Mouse (Mus musculus): ENCODE measurements at regions not wholly inside any gene's neighbourhood (a gene's known extent, or its start where the extent isn't known, plus 50 kb on each side); places are given as distances from the start of the nearest gene placed in this dataset.

DNA sequence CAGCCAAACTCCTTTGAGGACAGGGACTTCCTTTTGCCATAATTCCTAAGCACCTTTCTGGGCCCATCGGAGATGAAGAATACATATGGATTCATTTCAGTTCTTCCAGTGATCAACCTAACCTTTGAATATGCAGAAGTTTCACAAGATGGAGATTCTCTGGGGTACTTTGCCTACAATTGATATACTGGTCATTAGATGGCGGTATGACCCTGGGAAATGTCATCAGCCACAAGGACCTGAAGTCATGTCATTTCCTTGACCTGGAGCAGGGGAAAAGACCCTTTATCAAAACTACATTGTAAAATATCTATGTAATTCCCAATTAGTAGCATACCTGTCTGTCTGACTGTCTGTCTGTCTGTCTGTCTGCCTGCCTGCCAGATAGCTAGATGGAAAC, 164.0 kb upstream of the Slc24a3 start:
- no peak for DNase-seq (ENCODE audit: low spot score in 2 of 2)

DNA sequence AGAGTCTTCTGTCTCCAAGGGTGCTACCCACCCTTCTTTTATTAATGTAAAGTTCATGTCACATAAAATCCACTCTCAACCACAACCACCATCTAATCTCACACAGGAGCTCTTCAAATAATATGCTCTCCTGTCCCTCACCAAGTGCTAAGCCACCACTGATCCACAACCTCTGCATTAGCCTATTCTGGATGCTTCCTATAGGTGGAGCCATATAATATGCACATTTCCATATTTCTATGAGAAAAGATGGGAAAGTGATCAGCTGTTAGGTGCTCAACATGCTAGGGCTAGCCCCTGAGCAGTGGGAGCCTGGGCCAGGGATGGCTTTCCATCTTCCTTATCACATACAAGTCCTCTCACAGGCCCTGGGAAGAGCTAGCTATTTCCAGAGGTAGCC, 156.9 kb upstream of the Slc24a3 start:
- DNase-seq (ENCODE audit: low spot score in 2 of 2), result no peak

DNA sequence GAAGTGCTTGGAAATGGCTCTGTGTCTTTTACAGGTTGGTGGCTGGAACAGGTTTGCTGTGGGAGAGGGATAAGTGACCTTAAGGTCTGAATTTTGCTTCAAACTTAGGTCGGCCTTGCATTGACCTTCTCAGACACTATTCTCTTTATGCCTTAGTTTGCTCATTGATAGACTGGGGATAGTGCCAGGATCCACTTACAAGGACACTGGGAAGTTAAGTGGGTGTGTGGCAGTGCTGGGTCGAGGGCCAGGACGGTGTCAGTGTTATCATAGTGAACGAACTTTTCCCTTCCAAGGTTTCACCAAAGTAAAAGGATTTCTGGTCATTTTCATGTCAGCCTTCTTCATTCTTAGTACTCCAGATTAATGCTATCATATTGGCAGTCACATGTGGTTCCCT, 156.3 kb upstream of the Slc24a3 start:
- DNase-seq (ENCODE audit: low spot score in 2 of 2), result no peak

DNA sequence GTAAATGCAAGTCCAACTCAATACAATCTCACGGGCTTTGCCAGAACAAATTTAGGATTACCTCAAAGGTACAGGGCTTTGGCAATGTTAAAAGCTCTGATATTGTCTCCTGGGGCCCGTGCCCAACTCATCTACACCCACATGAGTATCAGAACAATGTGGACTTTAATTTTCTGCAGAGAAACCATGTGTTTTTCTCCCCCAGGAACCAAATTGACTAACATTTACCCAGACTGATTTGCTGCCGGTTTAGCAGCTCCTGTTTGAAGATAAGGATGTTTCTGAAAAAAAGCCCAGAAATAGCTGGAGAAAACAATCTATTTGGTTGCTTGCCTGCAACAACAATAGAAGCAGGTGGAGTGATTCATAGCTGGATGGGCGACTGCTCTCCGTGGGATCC, 151.6 kb upstream of the Slc24a3 start:
- peak in 1 of 2 experiments; percentile 42 for DNase-seq (ENCODE audit: low spot score in 2 of 2)

DNA sequence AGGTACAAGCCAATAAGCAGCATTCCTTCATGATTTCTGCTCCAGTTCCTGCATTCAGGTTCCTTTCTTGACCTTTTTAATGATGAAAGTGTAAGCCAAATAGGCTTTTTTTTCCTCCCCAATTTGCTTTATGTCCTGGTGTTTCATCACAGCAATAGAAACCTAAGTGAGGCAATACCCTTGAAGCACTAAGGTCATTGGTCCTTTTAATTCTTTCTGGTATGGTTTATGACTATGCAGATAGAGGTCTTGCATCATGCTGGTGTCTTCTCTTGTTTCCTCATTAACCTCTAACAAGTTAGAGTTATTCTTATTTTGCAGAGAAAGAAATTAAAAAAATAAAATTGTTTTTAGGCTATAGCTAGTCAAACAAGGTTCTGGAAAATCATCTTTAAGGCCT, 150.6 kb upstream of the Slc24a3 start:
- no peak for DNase-seq (ENCODE audit: low spot score in 2 of 2)

DNA sequence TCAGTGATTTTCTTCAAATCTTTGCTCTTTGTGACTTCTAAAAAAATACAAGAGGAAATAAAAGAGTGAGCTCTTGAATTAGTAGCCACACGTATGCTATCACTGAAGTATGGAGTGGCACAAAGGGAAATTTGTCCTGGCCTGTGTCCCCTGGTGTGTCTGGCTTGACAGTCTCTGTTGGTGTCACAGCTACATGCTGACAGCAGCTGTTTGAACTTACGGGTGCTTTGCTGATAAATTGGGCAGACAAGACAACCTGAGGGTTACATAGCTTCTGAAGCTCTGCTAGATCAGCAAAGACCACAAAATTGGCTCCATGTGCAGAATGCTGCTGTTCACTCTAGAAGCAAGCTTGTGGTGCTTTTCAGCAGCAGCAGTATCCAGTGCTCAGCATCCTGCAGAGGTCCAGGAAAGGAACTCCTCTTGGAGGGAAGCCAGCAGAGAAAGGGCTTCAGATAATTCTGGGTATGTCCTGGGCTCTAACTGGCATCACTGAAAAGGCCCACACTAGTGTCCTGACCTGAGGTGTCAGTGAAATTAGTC, 149.9 kb upstream of the Slc24a3 start:
- DNase-seq (ENCODE audit: low spot score in 2 of 2), result no peak

DNA sequence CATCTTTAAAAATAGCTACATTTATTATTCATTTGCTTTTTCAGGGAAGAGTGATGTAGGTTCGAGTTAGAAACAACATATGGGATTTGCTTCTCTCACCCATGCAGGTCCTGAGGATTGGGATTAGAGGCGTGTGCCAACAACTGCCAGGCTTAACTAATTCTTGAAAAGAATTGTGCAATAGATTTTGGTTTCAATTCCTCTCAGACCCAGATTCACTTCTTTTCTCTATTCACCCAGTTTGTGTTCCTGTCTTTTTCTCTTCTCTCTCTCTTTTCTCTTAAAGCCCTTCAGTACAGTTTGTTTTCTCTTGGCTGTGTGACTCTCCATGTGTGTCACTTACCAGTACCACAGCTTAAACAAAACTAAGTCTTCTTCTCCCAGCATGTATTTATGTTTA, 119.8 kb upstream of the Slc24a3 start:
- DNase-seq (ENCODE audit: low spot score in 2 of 2), result no peak

DNA sequence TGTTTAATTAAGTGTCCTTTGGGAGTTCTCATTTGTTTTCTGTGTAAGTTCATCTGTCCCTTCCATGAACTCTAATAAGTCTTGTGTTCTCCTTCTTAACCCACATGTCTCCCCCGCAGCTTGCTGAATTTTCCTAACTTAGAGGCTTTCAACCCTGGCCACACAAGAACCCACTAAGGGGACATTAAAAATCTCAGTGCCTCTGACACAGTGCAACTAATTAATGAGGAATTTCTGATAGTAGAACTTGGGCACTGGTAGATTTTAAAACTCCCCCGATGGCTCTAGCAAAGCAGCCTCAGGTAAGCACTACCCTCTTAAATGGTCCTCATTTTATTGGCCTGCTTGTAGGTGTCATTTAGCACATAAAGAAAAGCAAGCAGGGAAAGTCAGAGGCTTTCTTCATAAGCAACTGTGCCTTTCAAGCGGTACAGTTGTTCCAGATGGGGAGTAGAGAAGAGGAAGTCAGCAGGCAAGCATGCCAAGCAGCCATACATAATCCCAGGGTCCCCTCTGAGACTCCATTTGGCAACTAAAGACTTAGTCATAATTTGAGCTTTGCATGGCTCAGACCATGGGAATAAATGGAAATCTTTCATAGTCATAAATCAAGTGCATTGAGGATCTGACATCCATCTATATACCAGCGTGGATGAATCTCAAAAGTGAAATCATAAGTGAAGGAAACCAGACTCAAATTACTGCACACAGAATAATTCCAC, 117.7 kb upstream of the Slc24a3 start:
- no peak for DNase-seq (ENCODE audit: low spot score in 2 of 2)

DNA sequence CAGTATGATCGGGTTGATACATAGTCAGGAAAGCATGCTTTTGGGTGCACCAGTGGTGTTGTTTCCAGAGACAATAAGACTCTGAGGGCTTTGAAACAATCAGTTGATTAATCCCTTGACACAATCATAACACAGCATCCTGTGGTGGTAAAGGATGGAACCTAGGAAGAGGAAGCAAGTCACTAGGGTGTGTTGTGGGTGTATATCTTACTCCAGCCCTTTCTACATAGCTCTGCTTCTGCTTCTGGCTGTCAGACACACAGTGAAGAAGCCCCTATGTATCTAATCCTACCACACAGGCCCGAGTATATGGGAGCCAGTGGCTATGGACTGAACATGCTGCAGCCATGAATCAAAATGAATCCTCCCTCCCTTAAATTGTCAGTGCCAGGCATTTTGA, 115.1 kb upstream of the Slc24a3 start:
- no peak for DNase-seq (ENCODE audit: low spot score in 2 of 2)

DNA sequence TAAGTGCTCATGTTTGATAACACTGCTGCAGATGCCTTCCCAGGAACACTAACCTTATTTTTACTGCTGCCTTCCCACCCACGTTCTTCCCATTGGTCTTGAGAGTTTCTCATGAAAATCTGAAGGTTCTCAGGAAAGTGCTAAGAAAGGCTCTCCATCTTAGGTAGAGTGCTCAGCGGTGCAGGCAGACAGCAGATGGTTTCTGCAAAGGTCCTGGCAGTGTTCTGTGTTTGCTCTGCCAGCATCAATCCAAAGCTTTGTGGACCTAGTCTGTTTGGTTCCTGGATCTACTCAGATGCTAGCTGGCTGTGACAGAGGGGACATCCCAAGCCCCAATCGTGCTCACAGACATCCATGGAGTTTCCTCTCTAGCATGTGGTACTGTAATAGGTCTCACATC, 111.3 kb upstream of the Slc24a3 start:
- DNase-seq (ENCODE audit: low spot score in 2 of 2), result peak; percentile 7 to 8

DNA sequence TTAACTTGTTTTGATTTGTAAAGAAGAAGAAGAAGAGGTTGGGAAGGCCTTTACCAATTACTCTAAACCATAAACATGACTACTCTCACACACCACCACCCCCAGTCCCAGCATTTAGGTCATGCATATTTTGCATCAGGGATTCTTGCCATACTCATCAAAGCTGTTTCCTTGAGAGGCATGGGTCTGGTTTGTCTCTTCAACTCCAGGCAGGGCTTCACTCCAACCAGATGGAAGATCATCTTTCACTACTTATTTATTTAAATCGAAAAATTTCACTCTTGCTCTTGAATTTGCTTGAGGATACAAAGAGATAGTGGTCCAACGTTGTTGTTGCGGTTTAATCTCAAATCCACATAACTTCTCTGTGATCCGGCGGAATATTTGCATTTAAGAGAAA, 110.8 kb upstream of the Slc24a3 start:
- no peak for DNase-seq (ENCODE audit: low spot score in 2 of 2)

DNA sequence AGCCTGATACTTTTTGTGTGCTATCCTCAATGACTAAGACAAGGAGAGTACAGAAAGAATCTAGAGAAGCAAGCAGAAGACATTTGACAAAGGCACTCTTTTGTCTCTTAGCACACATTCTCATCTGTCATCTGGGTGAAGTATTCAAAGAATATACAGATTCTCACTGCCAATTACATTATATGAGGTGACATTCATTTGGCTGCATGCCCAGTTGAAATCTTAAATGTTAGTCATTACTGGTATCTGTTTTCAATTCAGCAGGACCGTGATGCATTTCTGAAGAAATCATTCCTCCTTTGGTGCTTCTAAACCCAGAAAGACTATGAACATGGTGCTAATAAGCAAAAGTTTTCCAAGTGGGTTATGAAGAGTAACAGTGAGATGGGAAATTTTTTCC, 97.6 kb upstream of the Slc24a3 start:
- no peak for DNase-seq (ENCODE audit: low spot score in 2 of 2)

DNA sequence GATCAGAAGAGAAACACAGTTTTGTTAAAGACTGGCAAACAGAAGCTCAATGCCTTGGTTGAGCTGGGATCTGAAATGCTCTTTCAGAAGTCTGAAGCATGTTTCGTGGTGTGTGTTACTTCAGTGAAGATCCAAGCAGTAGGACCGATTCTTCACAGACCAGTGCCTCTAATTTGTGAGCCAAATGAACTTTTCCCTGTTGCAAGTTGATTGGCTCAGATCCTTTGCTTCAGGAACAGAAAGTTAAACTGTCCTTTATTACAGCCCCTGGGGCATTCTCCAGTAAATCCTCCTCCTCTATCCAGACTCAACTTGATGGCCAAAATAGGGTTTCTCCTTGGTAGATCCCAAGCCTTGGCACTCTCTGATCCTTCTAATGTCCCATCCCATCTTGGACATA, 85.6 kb upstream of the Slc24a3 start:
- DNase-seq (ENCODE audit: low spot score in 2 of 2), result no peak

DNA sequence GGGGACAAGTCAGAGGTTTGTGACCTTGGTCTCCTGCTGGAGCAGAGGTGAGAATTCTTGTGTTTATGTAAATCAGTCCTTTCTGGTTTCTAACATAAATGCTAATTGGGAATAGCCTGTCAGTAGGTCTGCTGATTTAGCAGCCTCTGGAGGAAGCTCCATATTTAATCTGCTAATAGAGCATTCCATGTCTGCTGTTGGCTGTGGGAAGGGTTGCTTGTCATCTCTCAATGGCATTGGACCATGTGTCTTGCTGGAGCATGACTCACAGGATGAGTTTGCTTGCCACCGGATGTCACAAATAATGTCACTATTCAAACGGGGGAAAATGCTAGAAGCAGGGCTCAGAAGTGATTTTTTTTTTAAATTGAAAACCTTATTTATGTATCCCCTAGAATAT, 82.9 kb upstream of the Slc24a3 start:
- no peak for DNase-seq (ENCODE audit: low spot score in 2 of 2)

DNA sequence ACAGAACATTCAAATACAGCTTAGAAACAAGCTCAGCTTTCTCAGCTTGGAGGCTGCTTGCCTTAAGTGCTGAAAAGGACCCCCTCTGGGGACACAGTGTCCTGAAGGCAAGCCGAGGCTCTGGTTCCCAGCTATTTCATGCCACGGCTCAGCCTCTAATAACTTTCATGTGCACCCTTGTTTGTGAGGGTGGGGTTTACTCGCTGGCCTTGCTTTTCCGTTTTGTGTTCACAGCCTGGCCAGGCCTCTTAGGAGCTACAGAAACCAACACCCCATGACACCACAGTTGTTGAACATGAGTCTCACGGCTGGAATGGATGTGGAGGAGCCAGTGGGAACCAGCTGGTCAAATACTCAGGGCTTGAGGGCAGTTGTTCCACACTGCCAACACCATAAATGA, 81.4 kb upstream of the Slc24a3 start:
- DNase-seq (ENCODE audit: low spot score in 2 of 2), result no peak

DNA sequence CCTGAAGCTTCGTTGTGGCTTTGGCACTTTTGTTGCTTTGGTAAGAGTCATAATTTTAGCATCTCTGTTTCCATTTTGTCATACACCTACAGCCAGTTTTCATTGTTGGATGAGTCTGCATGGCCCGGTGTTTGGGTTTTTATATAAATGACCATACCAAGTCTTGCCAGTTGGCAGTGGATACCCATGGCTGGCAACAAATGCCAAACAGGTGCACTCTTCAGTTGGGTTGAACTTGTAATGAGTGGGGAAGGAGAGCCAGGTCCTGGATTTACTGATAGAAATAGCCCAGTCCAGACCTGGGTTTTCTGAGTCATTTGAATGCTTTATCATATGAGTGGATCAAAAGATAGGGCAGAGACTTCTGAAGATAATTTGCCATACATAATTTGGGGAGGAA, 64.3 kb upstream of the Slc24a3 start:
- DNase-seq (ENCODE audit: low spot score in 2 of 2), result no peak

DNA sequence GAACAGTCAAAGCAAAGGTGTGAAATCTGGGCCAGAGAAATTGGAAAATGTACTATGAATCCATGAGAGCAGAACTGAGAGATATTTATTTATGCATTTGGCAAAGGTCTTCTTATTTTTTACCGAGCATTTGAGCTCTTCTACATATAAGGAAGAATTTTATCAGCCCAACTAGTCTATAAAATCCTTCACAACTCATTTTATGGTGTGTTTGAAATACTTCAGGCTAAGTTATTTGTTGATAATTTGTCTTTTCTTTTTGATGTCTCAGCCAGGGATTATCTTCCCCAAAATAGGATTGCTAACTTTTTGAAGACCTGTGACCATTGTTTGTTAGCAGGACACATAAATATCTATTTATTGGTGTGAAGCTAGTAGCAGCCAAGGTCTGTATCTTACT, 55.9 kb upstream of the Slc24a3 start:
- DNase-seq (ENCODE audit: low spot score in 2 of 2), result no peak

DNA sequence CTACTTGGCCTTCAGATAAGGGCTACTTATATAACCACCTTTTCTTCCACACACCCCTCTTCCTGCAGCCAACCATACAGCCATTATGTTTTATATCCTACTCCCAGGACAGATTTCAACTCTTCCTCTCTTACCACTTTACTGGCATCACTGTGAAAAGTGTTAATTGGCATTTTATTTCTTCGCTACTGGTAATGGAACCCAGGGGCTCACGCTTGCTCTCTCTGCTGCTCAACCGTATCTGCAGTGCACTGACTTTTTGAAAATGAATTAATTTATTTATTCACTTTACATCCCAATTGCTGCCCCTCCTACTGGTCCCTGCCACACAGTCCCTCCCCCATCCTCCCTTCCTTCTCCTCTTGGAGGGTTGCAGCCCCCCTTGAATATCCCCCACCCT, 52.5 kb upstream of the Slc24a3 start:
- DNase-seq (ENCODE audit: low spot score in 2 of 2), result no peak
